Mouse (Mus musculus): Measurements from ENCODE around the gene Rtel1. TPM values are rescaled to one million over a fixed set of nuclear protein-coding genes. Genes with fewer than 3 reads are reported as not detected.

Gene Rtel1
- polyA plus RNA-seq, 1 experiment from 2014 or later, result 80.8 TPM

DNA sequence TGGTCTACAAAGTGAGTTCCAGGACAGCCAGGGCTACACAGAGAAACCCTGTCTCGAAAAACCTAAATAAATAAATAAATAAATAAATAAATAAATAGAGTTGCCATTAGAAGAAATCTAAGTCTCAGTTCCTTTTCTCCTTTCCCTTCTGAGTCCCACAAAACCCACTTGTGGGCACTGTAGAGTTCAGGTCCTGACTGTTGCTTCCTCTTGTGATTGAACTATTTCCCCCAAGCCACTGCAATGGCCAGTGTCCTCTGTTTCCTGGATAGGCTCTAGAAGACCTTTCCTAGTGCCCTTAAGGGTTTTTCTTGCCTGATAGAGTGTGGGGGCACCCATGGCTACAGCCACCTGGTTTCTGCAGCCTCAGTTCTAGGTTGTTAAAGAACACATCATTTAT lies 14.6 kb upstream of the Rtel1 start:
- Histone ChIP-seq H3K4me1 (0 out of 2 replicates have a peak, but pooled peaks cover 6% of the 10 kb centered on the region), H3K27ac (no peak overlapping the region), H3K4me3 (no peak overlapping the region), H3K9me3 (replicated peaks) (no peaks in the 10 kb centered on the region), H3K36me3 (peaks cover 25% of the 10 kb centered on the region), H3K27me3 (ENCODE audit: low read depth, poor library complexity, severe bottlenecking) (peaks cover 43% of the 10 kb centered on the region)
- DNase-seq (ENCODE audit: low spot score), result no peak
- 78% methylated on average over 1 of the region's 1 CpGs for WGBS

DNA sequence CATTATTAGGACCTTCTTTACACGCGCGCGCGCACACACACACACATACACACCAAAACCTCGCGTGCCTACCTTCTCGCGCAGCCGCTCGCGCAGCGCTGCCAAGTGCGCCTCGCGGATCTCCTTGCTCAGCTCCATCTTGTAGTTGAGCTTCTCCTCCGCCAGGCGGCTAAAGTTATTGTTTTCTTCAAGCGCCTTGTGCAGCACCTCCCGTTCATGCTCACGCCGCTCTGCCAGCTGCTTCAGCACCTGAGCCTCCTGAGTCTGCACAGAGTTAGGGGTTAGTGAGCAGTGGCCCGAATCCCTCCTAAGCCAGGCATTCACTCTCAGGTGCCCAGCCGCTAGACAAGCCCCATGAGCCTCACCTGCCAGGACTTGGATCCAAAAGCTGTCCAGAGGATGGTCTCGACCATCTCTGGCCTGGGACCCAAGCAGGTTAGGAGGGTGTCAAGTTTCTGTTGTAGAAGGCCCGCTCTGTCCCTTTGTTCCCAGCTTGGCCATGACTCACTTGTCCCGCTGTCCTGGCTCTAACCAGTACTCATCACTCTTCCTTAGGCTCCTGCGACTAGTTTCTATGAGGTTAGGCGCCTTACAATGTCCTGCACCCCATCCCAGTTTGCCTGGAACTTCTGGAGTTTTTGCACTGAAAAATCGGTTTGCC lies 12.3 kb upstream of the Rtel1 start:
- 11% methylated on average over 30 of the region's 30 CpGs for WGBS
- H3K36me3 ChIP-seq, result 0 out of 2 replicates have a peak, but pooled peaks cover 2% of the 10 kb centered on the region
- no peak overlapping the region for H3K27ac ChIP-seq
- H3K4me1 ChIP-seq, result 0 out of 2 replicates have a peak, but pooled peaks cover 6% of the 10 kb centered on the region
- peaks cover 62% of the 10 kb centered on the region for H3K27me3 ChIP-seq (ENCODE audit: low read depth, poor library complexity, severe bottlenecking)
- DNase-seq (ENCODE audit: low spot score), result peak; percentile 72
- H3K9me3 ChIP-seq (replicated peaks), result no peaks in the 10 kb centered on the region
- H3K4me3 ChIP-seq, result peak overlapping the region; percentile 10; the same call in 1 of the 2 replicates

DNA sequence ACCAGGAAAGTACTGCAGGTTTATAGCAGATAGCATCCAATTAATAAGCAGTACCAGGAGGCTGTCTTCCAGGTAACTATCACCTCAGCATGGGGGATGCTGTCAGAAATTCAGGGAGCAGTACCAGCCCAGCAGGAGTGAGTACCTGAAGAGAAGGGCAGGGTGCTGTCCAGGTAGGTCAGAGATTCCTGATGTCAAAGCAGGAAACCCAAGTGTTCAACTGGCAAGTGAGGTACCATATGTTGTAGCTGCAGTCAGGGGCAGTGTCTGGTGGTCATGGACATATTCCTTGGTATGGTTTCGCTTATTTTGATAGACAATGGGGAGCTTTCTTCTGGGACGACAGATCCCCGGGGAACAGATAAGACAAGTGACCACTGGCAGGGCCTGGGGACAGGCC lies 7.1 kb upstream of the Rtel1 start:
- peaks cover 85% of the 10 kb centered on the region for H3K27me3 ChIP-seq (ENCODE audit: low read depth, poor library complexity, severe bottlenecking)
- no peak overlapping the region for H3K4me3 ChIP-seq
- H3K27ac ChIP-seq, result no peak overlapping the region
- no peaks in the 10 kb centered on the region for H3K36me3 ChIP-seq
- no peaks in the 10 kb centered on the region for H3K9me3 ChIP-seq (replicated peaks)
- 77% methylated on average over 3 of the region's 3 CpGs for WGBS
- DNase-seq (ENCODE audit: low spot score), result no peak
- H3K4me1 ChIP-seq, result peaks cover 10% of the 10 kb centered on the region

DNA sequence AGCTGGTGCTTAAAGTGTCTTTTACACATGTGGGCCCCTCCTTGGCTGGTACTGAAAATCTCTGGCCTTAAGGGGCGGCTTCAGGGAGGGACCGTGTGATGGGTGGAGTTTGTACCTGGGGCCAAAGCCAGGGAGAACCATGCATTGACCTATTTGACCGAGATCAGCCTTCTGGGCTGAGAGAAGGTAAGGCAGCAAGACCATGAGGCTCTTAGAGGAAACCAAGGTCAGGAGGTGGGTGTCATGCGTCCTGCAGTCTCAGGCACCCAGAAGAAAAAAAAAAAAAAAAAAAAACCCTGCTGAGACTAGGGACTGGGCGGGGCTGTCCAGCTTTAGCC lies 6.6 kb upstream of the Rtel1 start:
- DNase-seq (ENCODE audit: low spot score), result no peak
- Histone ChIP-seq H3K27me3 (ENCODE audit: low read depth, poor library complexity, severe bottlenecking) (peaks cover 80% of the 10 kb centered on the region), H3K4me3 (no peak overlapping the region), H3K36me3 (no peaks in the 10 kb centered on the region), H3K9me3 (replicated peaks) (no peaks in the 10 kb centered on the region), H3K4me1 (peaks cover 10% of the 10 kb centered on the region), H3K27ac (no peak overlapping the region)
- WGBS, result 14% methylated on average over 5 of the region's 5 CpGs

DNA sequence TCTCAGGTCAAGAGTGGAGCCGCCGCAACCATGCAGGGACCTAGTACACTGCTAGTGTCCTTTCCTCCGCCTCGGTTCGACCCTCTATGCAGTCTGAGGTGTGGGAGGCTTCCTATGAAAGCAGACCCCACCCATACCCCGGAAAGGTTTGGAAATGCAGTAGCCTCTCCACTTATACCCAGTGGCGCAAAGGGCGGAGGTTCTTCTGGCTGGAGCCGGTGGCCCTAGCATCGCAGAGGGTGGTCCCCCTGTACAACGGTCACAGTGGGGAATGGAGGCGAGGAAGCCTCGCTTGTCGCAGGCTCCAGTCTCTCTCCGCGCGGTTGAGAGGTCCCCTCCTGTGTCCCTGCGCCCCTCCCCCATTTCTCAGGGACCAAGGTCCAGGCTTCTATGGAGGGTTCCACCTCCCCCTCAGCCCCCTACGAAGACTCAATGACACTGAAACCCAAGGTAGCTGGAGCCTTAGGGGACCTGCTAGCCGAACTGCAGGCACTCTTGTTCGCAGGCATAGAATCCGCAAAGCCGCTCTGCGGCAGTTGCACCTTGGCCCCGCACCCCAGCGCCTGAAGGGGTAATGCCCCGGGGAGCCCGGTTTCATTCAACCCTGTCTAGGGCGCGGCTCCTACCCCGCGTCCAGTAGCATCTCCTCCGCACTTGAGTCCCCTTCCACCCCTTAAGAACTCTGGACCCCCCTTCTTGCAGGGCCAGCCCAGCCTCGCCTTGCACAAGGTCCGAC lies 6.0 kb upstream of the Rtel1 start:
- Histone ChIP-seq H3K4me1 (peaks cover 10% of the 10 kb centered on the region), H3K27ac (no peak overlapping the region), H3K27me3 (ENCODE audit: low read depth, poor library complexity, severe bottlenecking) (peaks cover 74% of the 10 kb centered on the region), H3K36me3 (no peaks in the 10 kb centered on the region), H3K9me3 (replicated peaks) (no peaks in the 10 kb centered on the region), H3K4me3 (peak overlapping the region; percentile 24)
- WGBS, result 3% methylated on average over 35 of the region's 35 CpGs
- no peak for DNase-seq (ENCODE audit: low spot score)

- Histone ChIP-seq H3K27me3 (ENCODE audit: low read depth, poor library complexity, severe bottlenecking) (peaks cover 68% of the 10 kb centered on the region), H3K27ac (no peak within 1 kb of the TSS), H3K9me3 (replicated peaks) (no peaks in the 10 kb centered on the region), H3K4me1 (peaks cover 14% of the 10 kb centered on the region), H3K36me3 (no peaks in the 10 kb centered on the region), H3K4me3 (peak within 1 kb of the TSS; percentile 24)
- WGBS, result 5% methylated on average over 23 of the region's 23 CpGs
- peak; percentile 85 for DNase-seq (ENCODE audit: low spot score)
Measured at GRCm38 (mm10) chr2:181314080-181314810, 5.3 kb upstream of the Rtel1 start, which contains the start of gene Stmn3. TSS of gene Stmn3 (minus strand) at chr2:181314500.

GRCm38 (mm10) chr2:181320103-181320499 lies 562 bp downstream of the Rtel1 start:
- DNase-seq (ENCODE audit: low spot score), result no peak
- peak overlapping the region; percentile 91 for H3K27ac ChIP-seq
- WGBS, result 15% methylated on average over 7 of the region's 7 CpGs

DNA sequence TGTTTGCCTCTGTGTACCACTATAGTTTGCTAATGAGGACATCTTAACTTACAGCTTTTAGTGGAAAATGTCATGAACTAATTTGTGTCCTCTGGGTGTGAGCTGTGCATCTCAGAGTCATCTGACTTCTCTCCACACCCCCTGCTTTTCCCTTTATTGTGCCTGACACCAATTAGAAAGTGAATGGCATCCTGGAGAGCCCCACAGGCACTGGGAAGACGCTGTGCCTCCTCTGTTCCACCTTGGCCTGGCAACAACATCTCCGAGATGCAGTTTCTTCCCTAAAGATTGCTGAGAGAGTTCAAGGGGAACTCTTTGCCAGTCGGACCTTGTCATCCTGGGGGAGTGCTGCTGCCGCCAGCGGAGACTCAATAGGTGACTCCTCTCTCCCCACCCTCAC lies 2.6 kb downstream of the Rtel1 start:
- H3K27ac ChIP-seq, result no peak overlapping the region
- peaks cover 16% of the 10 kb centered on the region for H3K4me1 ChIP-seq
- 75% methylated on average over 5 of the region's 5 CpGs for WGBS
- H3K27me3 ChIP-seq (ENCODE audit: low read depth, poor library complexity, severe bottlenecking), result no peaks in the 10 kb centered on the region; the same call in 1 of the 2 replicates
- H3K9me3 ChIP-seq (replicated peaks), result no peaks in the 10 kb centered on the region
- no peak for DNase-seq (ENCODE audit: low spot score)
- H3K4me3 ChIP-seq, result no peak overlapping the region
- peaks cover 56% of the 10 kb centered on the region for H3K36me3 ChIP-seq

More at GRCm38 (mm10) chr2:181320103-181320499, 562 bp downstream of the Rtel1 start:
- peaks cover 16% of the 10 kb centered on the region for H3K4me1 ChIP-seq
- H3K27me3 ChIP-seq (ENCODE audit: low read depth, poor library complexity, severe bottlenecking), result peaks cover 20% of the 10 kb centered on the region
- H3K9me3 ChIP-seq (replicated peaks), result no peaks in the 10 kb centered on the region
- peak overlapping the region; percentile 71 for H3K4me3 ChIP-seq
- peaks cover 36% of the 10 kb centered on the region for H3K36me3 ChIP-seq

- H3K27ac ChIP-seq, result no peak overlapping the region
- peaks cover 96% of the 10 kb centered on the region for H3K36me3 ChIP-seq
- 91% methylated on average over 2 of the region's 2 CpGs for WGBS
Measured at GRCm38 (mm10) chr2:181326098-181326497, 6.6 kb downstream of the Rtel1 start.

DNA sequence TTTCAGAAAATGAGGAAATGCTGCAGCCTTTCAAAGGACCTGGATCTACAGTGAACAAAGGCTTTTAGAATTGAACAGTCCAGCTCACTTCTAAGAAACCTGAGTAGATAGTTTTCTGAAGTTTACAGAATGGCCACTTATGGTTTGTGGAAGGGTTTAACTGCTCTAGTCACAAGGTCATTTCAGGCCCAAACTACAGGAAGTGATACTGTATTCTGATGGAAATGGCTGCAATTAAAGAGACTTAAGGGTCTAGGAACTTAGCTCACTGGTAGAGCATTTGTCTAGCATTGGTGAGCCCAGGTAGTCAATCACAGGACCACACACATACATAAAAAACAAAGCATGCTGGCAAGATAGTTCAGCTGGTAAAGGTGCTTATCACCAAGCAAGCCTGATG lies 13.0 kb downstream of the Rtel1 start:
- Histone ChIP-seq H3K36me3 (peaks cover 92% of the 10 kb centered on the region), H3K4me1 (no peaks in the 10 kb centered on the region), H3K9me3 (replicated peaks) (no peaks in the 10 kb centered on the region), H3K4me3 (no peak overlapping the region), H3K27ac (no peak overlapping the region), H3K27me3 (ENCODE audit: low read depth, poor library complexity, severe bottlenecking) (no peaks in the 10 kb centered on the region)
- no peak for DNase-seq (ENCODE audit: low spot score)

More at GRCm38 (mm10) chr2:181326098-181326497, 6.6 kb downstream of the Rtel1 start:
- DNase-seq (ENCODE audit: low spot score), result no peak
- H3K4me1 ChIP-seq, result no peaks in the 10 kb centered on the region
- no peaks in the 10 kb centered on the region for H3K27me3 ChIP-seq (ENCODE audit: low read depth, poor library complexity, severe bottlenecking)
- H3K9me3 ChIP-seq (replicated peaks), result no peaks in the 10 kb centered on the region
- H3K4me3 ChIP-seq, result no peak overlapping the region

- Histone ChIP-seq H3K4me3 (no peak overlapping the region), H3K4me1 (no peaks in the 10 kb centered on the region), H3K27me3 (ENCODE audit: low read depth, poor library complexity, severe bottlenecking) (no peaks in the 10 kb centered on the region), H3K36me3 (peaks cover 92% of the 10 kb centered on the region), H3K9me3 (replicated peaks) (no peaks in the 10 kb centered on the region), H3K27ac (no peak overlapping the region)
- WGBS, result 70% methylated on average over 3 of the region's 3 CpGs
- peak; percentile 67 for DNase-seq (ENCODE audit: low spot score)
Measured at GRCm38 (mm10) chr2:181334023-181334422, 14.5 kb downstream of the Rtel1 start.

- Histone ChIP-seq H3K4me3 (no peak overlapping the region), H3K4me1 (no peaks in the 10 kb centered on the region), H3K9me3 (replicated peaks) (no peaks in the 10 kb centered on the region), H3K36me3 (peaks cover 96% of the 10 kb centered on the region), H3K27me3 (ENCODE audit: low read depth, poor library complexity, severe bottlenecking) (no peaks in the 10 kb centered on the region), H3K27ac (no peak overlapping the region)
- DNase-seq (ENCODE audit: low spot score), result no peak
- 95% methylated on average over 4 of the region's 4 CpGs for WGBS
Measured at GRCm38 (mm10) chr2:181340426-181340825, 20.9 kb downstream of the Rtel1 start.

- Histone ChIP-seq H3K27ac (no peak overlapping the region), H3K4me1 (no peaks in the 10 kb centered on the region)
- WGBS, result 95% methylated on average over 6 of the region's 6 CpGs
Measured at GRCm38 (mm10) chr2:181342766-181343165, 23.2 kb downstream of the Rtel1 start.

More at GRCm38 (mm10) chr2:181342766-181343165, 23.2 kb downstream of the Rtel1 start:
- no peak for DNase-seq (ENCODE audit: low spot score)
- H3K27me3 ChIP-seq (ENCODE audit: low read depth, poor library complexity, severe bottlenecking), result no peaks in the 10 kb centered on the region
- peaks cover 97% of the 10 kb centered on the region for H3K36me3 ChIP-seq
- no peak overlapping the region for H3K4me3 ChIP-seq
- H3K9me3 ChIP-seq (replicated peaks), result no peaks in the 10 kb centered on the region

Measured in limb, embryonic 10.5 days (tissue).